Mouse (Mus musculus) spleen, embryonic (tissue): ENCODE results near the gene Flt3l.

ENCODE experiments used
- CTCF ChIA-PET: fragments of 350-600 bp; sonication (Branson Sonifier 250); formaldehyde crosslinking; loops from one replicate; lab custom pipeline; 2022; lab: Charles Lee

Flt3l gene

GRCm38 (mm10) chr7:45147267-45147666, 11.0 kb upstream of the Flt3l start:
- CTCF ChIA-PET, result no interaction called here

- CTCF ChIA-PET, result no interaction called here
Measured at GRCm38 (mm10) chr7:45145460-45145859, 9.2 kb upstream of the Flt3l start.

- CTCF ChIA-PET, result no interaction called here
Measured at GRCm38 (mm10) chr7:45144368-45145174, 8.3 kb upstream of the Flt3l start.

- CTCF ChIA-PET, result no interaction called here
Measured at GRCm38 (mm10) chr7:45141914-45142313, 5.7 kb upstream of the Flt3l start.

- CTCF ChIA-PET, result no interaction called here
Measured at GRCm38 (mm10) chr7:45141319-45141718, 5.1 kb upstream of the Flt3l start.

- CTCF ChIA-PET, result interaction anchor here (0.7 kb wide), 2 partner anchors 14 to 112 kb away, joined by 4 read pairs; no protein-coding TSS in a partner anchor
Measured at GRCm38 (mm10) chr7:45139904-45140723, 3.9 kb upstream of the Flt3l start.

GRCm38 (mm10) chr7:45138403-45138802, 2.2 kb upstream of the Flt3l start:
- CTCF ChIA-PET, result interaction anchor here (0.5 to 0.7 kb wide), 2 partner anchors 46 to 278 kb away, joined by 3 read pairs; partner anchors contain the start of gene Rcn3

- CTCF ChIA-PET, result interaction anchor here (0.5 to 1.5 kb wide), 5 partner anchors 30 to 1253 kb away, joined by 3 to 19 read pairs (median 3); no protein-coding TSS in a partner anchor
Measured at GRCm38 (mm10) chr7:45137171-45138006, 1.2 kb upstream of the Flt3l start.

GRCm38 (mm10) chr7:45135370-45135769, 862 bp downstream of the Flt3l start:
- CTCF ChIA-PET, result no interaction called here

GRCm38 (mm10) chr7:45134544-45135026, 1.6 kb downstream of the Flt3l start:
- CTCF ChIA-PET, result no interaction called here

GRCm38 (mm10) chr7:45133446-45134159, 2.6 kb downstream of the Flt3l start:
- CTCF ChIA-PET, result interaction anchor here (0.6 kb wide), 2 partner anchors 53 to 216 kb away, joined by 3 to 4 read pairs; no protein-coding TSS in a partner anchor

- CTCF ChIA-PET, result interaction anchor here (0.7 kb wide), 1 partner anchor 46 kb away, joined by 4 read pairs; no protein-coding TSS in a partner anchor
Measured at GRCm38 (mm10) chr7:45131850-45132249, 4.4 kb downstream of the Flt3l start.

- CTCF ChIA-PET, result interaction anchor here (0.8 to 0.9 kb wide), 2 partner anchors 49 to 96 kb away, joined by 3 read pairs; no protein-coding TSS in a partner anchor
Measured at GRCm38 (mm10) chr7:45129776-45130512, 6.3 kb downstream of the Flt3l start.

- CTCF ChIA-PET, result interaction anchor here (0.6 kb wide), 1 partner anchor 21 kb away, joined by 4 read pairs; no protein-coding TSS in a partner anchor
Measured at GRCm38 (mm10) chr7:45129318-45129717, 6.9 kb downstream of the Flt3l start.

- CTCF ChIA-PET, result interaction anchor here (0.6 kb wide), 1 partner anchor 22 kb away, joined by 4 read pairs; no protein-coding TSS in a partner anchor
Measured at GRCm38 (mm10) chr7:45128624-45129246, 7.5 kb downstream of the Flt3l start, which contains the start of gene Rpl13a. Rpl13a (minus strand) TSS chr7:45128761.

GRCm38 (mm10) chr7:45127700-45128224, 8.5 kb downstream of the Flt3l start:
- CTCF ChIA-PET, result no interaction called here

- CTCF ChIA-PET, result interaction anchor here (0.7 kb wide), 1 partner anchor 128 kb away, joined by 5 read pairs; no protein-coding TSS in a partner anchor
Measured at GRCm38 (mm10) chr7:45126844-45127699, 9.2 kb downstream of the Flt3l start.
